Mouse (Mus musculus) lung, adult 10 weeks (tissue): Measurements from ENCODE around the gene Gm1604a. TPM values are rescaled to one million over a fixed set of nuclear protein-coding genes. Genes with fewer than 3 reads are reported as not detected.

Experiments used
- polyA plus RNA-seq: library from polyadenylated mRNA; stranded (reverse); fragments of 350-450 nt; fragmentation: Illumina TruSeq; extraction: RNeasy Lipid Tissue Mini Kit (QIAGEN cat#74804); gene quantifications from one replicate; pipeline ENCODE4 v1.2.3, GENCODE M21; 2014; ENCODE audit warnings: low read depth, low replicate concordance; ENCODE audit not compliant: insufficient read depth

The Gm1604a gene
- polyA plus RNA-seq: not detected

DNA sequence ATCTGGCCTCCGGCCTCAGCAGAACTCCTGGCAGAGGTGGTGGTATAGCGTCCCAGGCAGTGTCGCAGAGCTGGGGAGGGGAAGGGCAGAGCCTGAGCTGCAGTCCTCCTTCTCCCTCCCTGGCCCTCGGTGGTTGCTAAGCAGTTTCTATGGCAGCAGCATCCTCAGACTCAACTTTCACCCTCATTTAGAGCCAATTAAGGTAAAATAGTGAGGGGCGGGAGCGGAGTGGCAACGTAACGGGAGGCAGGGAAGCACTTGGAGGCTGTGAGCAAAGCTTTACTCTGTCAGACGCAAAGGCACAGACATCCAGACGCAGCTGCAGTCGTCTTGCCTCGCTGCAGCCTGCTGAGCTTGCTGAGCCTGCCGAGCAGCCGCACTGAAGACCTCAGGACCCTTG, at the start of gene Gm1604a:
Gene Gm1604a, plus strand, starts transcription at position 312 of the 400 bp plus-strand sequence.

DNA sequence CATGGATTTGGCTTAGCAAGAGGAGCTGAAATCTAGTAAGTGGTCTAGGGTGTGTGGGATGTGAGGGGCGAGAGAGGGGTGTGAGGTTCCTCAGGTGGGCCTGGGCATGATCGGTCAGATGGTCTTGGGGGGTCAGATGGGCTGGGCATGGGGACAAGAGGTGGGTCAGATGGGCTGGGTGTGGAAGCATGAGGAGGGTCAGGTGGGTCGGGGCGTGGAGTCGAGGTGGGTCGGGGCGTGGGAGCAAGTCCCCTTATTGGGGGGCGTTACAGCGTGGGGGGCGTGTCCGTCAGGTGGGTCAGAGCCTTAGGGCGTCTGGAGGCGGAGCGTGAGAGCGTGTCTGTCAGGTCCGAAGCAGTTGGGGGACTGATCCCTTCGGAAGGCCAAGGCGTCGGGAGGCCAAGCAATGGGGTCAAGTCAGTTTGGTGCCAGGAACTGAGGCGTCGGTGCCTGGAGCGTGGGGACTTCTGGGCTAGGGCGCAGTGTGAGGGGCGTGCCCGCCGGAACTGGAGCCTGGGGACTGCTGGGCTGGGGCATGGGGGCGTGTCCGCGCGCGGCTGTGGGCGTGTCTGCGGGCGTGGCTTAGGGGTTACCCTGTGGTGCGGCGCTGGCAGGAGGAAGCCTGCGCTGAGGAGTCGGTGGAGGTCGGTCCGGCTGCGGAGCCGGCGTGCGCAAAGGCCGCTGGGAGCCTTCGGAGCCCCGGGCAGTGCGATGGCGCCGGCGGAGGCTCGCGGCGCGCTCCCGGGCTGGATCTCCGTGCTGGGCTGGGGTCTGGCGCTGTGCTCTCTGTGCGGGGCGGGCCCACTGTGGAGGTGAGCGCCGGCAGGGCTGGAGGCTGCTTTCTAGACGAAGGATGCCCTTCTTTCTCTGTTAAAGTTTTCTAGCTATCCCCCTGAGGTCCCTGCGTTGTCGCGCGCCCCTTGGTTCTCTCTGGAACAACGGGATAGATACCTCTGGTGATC, 46.8 kb upstream of the Gm1604a start, which contains the start of gene Gm49721:
Gene Gm49721, plus strand, starts transcription at position 618 of the 962 bp plus-strand sequence.

Other genes starting within 250 kb of the Gm1604a start
- 87.5 TPM for gene Ezr, start 242.8 kb upstream of the Gm1604a start, polyA plus RNA-seq
- 33.5 TPM for gene Rsph3b, start 76.9 kb upstream of the Gm1604a start, polyA plus RNA-seq
- gene Tagap1, start 64.4 kb upstream of the Gm1604a start, polyA plus RNA-seq: 12.0 TPM
- 279 TPM for gene Rnaset2b, start 54.9 kb upstream of the Gm1604a start, polyA plus RNA-seq
- not detected for gene Gm49721, start 46.7 kb upstream of the Gm1604a start, polyA plus RNA-seq
- gene Rps6ka2, start 144.5 kb downstream of the Gm1604a start, polyA plus RNA-seq: 7.4 TPM